Mouse (Mus musculus) cerebellum, adult 18-20 months (tissue): Measurements from ENCODE around the gene Mecr.

Source experiments
- DNase-seq, 2 experiments: peaks; one replicate each; pipeline ENCODE4 v3.0.0; 2021

The Mecr gene

DNA sequence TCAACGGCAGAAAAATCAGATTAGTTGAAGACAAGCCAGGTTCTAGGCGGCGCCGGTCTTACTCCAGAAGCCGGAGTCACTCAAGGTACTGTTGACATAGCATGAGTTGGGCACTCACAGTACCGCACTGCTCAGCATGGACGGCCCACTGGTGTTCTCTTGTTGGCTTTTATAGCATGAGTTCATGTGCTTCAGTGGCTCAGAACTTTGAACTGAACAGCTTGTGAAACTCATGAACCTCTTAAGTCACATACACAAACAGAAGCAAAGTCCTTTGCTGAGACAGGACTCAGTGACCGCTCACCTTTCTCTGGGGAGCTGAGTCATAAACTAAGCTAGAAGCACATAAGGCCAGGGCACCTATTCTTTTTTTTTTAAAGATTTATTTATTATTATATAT is 54.5 kb downstream of the Mecr start:
- DNase-seq = no peak

DNA sequence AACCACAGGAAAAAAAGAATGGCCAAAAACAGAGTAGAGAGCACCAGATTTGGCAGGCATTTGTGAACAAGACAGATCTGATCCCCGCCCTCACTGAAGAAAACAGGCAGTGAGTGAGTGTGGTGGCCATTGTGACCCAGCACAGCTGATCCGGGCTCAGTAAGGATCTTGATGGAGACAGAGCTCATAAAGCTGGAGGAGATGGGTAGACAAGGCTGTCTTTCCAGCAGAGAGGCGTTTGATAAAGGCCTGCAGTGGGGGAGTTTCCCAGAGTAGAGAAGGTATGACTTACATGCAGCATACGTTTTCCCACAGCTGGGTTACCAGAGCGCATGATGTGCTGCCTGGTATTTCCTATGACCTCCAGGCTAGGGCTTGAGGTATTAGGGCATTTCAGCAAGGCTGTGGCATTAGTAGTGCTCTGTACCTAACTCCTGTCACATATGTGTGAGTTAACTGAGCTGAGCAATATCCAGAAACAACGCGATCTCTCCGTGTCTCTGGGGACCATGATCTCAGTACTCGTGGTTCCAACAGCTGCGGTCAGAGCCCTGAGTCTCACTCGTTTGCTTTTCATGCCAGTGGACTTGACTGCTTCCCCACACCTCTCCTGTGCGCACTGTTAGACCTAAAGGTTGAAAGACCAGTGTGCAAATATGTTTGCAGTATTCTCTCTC is 55.4 kb downstream of the Mecr start:
- no peak for DNase-seq

DNA sequence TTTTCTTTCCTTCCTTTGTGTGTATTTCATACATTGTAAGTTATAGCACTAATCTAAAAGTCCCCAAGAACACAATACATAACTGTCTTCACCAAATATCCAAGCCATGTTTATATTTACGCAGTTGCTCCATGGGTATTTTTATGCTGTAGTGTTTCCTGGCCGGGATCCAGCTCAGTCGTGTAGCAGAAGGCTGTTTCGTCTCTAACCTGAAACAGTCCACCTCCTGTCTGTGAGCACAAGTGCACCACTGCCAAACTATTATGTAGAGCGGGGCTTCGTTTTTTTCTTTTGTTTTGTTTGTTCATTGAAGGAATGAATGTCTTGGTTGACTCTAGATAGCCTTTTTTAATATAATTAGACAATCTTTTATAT is 55.9 kb downstream of the Mecr start:
- DNase-seq = peak; percentile 62 to 66

GRCm38 (mm10) chr4:131901090-131901489 is 57.8 kb downstream of the Mecr start:
- DNase-seq = no peak

DNA sequence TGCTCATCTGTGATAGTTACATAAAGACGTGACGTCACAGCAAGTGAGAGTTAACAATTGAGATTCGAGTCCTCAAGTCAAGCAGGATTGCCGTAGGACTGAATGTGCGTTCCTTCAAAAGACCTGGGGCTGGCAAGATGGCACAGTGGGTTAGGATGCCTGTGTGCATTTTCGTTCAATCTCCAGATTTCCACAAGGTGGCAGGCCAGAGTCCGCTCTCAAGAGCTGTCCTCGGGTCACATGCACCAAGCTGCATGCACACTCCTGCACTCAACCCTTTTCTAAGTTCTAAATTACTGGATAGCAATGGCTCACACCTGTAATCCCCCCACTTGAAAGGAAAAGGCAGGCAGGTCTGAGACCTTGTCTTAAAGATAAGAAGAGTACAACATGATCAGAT is 61.2 kb downstream of the Mecr start:
- DNase-seq = peak; percentile 37 to 40

DNA sequence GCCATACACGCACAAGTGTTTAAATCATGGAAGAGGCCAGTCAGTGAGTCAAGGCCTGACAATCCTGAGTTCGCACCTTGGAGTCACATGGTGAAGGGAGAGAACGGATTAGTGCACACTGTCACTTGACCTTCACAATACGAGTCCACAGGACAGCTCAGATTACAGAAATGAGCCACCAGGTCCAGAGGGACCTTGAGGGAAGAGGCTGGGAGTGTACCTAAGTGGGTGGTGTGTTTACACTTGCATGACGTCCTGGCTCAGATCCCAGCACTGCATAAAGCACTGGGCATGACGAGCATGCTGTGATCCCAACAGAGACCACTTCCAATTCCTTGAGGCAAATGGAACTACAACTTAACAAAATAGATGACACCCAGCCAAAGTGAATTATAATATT is 63.2 kb downstream of the Mecr start:
- no peak for DNase-seq

DNA sequence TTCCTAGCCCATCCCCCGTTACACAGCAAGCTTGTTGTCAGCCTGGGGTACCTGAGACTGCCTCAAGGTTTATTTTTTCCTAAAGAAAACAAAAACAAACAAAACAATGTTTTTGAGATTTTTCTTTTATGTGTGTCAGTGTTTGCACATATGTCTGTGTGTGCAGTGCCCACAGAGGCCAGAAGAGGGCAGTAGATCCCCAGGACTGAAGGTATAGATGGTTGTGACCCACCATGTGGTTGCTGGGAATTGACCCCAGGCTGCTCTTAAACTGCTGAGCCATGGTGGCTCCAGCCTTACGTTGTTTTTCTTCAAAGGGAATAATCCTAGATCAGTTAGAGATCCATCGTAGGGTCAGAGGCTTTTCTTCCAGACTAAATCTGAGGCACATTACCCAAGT is 64.6 kb downstream of the Mecr start:
- DNase-seq = no peak

DNA sequence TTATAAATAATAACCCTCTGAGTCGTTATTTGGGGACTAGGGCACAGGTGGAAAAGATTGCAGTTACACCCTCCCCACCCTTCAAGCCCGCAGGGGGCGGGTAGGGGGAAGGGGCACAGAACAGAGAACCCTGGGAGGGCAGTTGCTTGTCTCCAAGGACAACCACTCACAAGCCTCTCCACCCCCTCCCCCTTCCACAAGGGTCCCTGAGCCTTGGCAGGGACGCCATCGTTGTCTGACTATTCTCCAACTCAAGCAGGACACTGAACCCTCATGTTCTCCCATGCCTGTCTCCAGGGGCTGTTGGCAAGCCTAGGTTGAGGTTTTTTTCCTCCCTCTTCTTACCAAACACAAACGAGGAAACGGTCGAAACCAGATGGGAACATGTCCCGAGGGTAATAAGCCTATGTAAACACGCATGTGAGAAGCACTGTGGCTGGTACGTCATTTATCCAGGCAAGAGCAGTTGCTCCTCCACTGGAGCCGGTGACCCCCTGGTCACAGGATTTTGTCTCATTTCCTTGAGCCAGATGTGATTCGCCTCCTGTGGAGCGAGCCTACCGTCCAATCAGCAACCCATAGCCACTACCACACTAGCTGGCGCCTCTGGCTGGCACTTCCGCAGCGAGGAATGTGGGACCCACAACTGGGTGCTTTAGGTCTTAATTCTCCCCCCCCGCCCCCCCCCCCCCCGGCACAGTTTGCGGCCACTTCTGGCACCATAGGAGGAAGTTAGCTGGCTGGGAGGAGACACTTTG is 67.1 kb downstream of the Mecr start:
- no peak for DNase-seq

DNA sequence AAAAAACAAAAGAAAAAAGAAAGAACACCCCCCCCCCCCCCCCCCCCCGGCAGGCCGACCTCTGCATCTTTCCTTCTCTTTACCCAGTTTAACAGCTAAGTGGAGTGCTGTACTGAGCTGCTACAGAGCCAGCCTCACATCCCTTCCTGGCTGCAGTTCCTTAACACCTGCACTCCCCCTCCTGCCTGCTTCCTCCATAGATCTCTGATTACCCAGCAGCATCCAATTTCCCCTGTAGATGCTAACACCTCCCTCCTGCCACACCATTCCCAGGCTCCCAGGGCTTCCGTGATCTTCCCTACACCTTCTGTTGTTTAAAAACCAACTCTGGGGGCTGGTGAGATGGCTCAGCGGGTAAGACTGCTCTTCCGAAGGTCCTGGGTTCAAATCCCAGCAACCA is 68.3 kb downstream of the Mecr start:
- no peak for DNase-seq

DNA sequence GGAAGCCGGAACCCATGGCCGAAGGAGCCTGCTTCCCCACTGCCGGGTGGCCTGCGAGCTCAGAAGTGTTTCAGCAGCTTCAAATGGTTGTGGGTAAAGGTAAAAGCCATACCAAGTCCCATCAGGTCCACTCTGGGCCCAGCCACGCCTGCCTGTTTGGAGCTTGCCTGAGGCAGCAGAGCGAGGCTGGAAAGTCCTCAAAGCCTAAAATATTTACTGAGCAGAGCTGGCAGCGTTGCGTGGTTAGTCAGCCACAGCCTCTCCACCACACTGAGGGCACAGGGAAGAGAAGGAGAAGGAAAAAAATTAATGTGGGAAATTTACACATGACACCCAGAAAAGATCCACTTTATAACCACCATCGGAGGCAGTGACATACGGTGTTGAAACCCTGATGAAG is 70.3 kb downstream of the Mecr start:
- DNase-seq = no peak

- DNase-seq = no peak
These were observed 70.9 kb downstream of the Mecr start for GRCm38 (mm10) chr4:131914046-131914643.

GRCm38 (mm10) chr4:131914891-131915469 is 71.7 kb downstream of the Mecr start:
- DNase-seq = no peak

GRCm38 (mm10) chr4:131915821-131916328 is 72.6 kb downstream of the Mecr start:
- DNase-seq = no peak

DNA sequence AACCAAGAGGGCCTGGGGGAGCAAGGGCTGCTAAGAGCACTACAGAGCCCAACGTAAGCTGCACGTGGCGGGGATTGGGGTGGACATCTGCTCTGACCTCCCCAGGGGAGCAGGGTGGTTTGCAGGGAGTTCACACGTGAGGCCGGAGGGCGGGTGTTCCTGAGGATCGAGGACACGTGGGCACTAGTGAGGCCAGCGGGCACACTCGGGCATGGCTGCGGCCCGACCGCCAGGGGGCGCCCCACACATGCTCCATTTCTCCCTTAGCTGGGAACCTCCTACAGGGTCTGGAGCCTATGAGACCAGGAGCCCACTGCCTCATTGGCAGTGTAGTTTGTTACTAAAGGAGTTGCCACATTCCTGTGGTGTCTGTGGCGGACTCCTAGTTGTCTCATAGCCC is 73.2 kb downstream of the Mecr start:
- DNase-seq = peak; percentile 57 to 69

DNA sequence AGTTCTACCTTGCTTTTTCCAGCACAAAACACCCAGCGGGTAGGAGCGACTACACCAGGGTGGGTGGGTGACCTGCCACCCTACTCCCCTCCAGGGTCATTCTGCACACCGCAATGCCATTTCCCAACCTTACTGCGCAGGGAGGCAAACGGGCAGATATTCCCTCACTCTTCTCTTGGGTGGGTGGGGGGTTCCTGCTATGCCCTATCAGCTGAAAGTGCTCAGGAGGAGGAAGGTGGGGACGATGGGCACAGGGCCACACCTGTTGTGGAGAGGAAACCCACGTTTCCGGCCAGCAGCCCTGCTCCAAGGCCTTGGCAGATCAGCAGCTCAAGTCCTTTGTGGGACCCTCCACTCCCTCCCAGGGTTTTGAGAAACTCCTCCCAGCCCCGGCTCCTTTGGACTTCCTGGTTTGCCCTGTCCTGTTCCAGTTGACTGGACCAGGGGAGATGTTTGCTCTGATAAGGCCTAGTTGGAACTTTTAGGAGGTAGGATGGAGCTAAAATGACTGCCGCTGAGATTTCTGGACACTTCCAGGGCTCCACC is 73.8 kb downstream of the Mecr start:
- DNase-seq = no peak
